Mouse (Mus musculus): ENCODE results near the gene Il1rl2. TPM values are rescaled to one million over a fixed set of nuclear protein-coding genes. Genes with fewer than 3 reads are reported as not detected.
A peak's percentile ranks its signal among the peaks of the same experiment; 100 is the strongest.

Gene Il1rl2
- total RNA-seq, 2 experiments from 2014 or later: 0.68 to 1.3 TPM

DNA sequence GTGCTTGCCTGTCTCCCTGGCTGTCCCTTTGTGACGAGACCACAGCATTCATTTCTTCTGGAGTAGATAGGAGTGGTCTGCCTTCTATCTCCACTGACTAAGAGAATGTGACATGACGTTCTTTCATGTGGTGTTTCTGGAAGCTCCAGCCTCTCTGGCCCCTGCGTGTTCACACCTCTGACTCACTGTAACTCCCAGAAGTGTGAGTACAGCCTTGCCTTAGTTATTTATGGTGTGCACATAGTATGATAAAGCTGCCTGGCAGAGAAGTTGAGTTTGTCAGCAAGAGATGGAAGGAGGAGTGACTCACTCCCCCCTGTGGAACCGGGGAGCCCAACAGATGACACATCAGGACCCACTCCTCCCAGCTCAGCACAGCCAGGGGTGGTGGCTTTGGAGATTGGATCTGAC lies 34.4 kb downstream of the Il1rl2 start:
- H3K27ac ChIP-seq: no peak overlapping the region
- peak; percentile 35 to 47 for DNase-seq (ENCODE audit: extremely low spot score in 1 of 2, low spot score in 2 of 2)
- no peak for TF ChIP-seq CTCF (IDR thresholded peaks at IDR 0.05)

DNA sequence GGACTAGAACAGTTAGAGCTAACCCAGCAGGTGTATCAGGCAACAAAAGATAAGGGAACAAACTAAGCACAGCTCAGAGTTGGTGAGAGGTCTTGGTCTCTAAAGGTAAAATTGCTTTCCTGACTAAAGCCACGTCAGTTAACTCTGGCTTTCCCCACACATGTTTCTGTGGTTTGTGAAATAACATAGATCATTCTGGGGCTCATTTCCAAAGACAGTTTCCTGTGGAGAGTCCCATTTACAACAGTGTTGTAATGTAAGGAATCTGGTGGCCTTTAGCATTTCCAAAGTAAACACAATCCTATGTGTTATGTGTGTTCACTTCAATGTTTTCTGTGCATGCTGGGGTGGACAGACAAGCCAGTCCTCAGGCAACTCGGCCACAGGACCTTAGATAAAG lies 35.3 kb downstream of the Il1rl2 start:
- intact Hi-C loops (cut with DNase I): loop anchor here (2.0 to 5.0 kb wide), 2 partner anchors 123 to 227 kb away; no protein-coding TSS in a partner anchor
- TF ChIP-seq CTCF (IDR thresholded peaks at IDR 0.05): no peak

More for the DNA sequence above, 34.4 kb downstream of the Il1rl2 start:
- no peak overlapping the region for H3K4me3 ChIP-seq
- intact Hi-C loops (cut with DNase I): loop anchor here (2.0 to 5.0 kb wide), 2 partner anchors 122 to 226 kb away; no protein-coding TSS in a partner anchor

GRCm38 (mm10) chr1:40360969-40361368 lies 36.6 kb downstream of the Il1rl2 start:
- Histone ChIP-seq H3K4me3 (no peak overlapping the region), H3K27ac (no peak overlapping the region)
- intact Hi-C loops (cut with DNase I): no loop called here
- DNase-seq (ENCODE audit: extremely low spot score in 1 of 2, low spot score in 2 of 2): no peak
- no peak for TF ChIP-seq CTCF (IDR thresholded peaks at IDR 0.05)

More for the DNA sequence above, 35.3 kb downstream of the Il1rl2 start:
- no peak for DNase-seq (ENCODE audit: extremely low spot score in 1 of 2, low spot score in 2 of 2)
- Histone ChIP-seq H3K4me3 (no peak overlapping the region), H3K27ac (no peak overlapping the region)

DNA sequence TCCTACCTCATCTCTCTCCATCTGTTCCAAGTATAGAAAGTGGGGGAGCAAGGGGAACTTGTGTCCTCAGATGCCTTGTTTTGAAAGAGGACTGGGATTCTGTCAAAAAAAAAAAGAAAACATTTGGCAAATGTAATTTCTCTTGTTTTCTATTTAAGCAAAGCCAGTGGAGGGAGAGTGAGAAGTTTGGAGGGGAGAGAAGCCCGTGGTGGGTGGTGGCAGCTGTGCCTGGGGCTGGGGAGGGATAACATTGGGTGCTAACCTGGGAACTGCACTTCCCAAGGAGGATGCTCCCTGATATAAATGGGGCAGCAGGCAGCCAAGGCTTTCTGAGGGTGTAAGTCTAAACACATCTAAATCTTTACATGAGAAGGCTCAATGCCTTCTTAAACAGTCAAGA lies 37.2 kb downstream of the Il1rl2 start:
- Histone ChIP-seq H3K27ac (no peak overlapping the region), H3K4me3 (no peak overlapping the region)
- intact Hi-C loops (cut with DNase I): no loop called here
- DNase-seq (ENCODE audit: extremely low spot score in 1 of 2, low spot score in 2 of 2): no peak
- no peak for TF ChIP-seq CTCF (IDR thresholded peaks at IDR 0.05)

DNA sequence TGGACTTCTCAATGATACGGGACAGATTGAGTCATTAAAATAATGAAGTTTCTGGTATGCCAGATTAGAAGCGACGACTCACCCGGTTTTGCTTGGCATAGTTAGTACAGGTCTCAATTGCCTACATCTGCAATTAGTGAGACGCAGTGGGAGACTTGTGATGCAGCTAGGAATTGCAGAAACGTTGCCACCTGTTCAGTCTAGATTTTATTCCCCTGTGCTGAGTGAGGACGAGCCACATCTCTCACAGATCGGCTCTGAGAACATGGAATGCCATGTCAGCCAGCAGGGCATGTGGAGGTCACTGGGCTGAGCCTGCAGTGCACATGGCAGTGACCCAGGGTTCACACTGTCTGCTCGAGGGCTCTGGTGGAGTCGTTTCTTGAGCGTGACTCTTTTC lies 38.4 kb downstream of the Il1rl2 start:
- Histone ChIP-seq H3K4me3 (no peak overlapping the region), H3K27ac (no peak overlapping the region)
- intact Hi-C loops (cut with DNase I): no loop called here
- no peak for DNase-seq (ENCODE audit: extremely low spot score in 1 of 2, low spot score in 2 of 2)
- no peak for TF ChIP-seq CTCF (IDR thresholded peaks at IDR 0.05)

- H3K27ac ChIP-seq: no peak overlapping the region
- no peak for TF ChIP-seq CTCF (IDR thresholded peaks at IDR 0.05)
- no peak overlapping the region for H3K4me3 ChIP-seq
- intact Hi-C loops (cut with DNase I): loop anchor here (10.0 kb wide), 1 partner anchor 688 kb away; no protein-coding TSS in a partner anchor
- DNase-seq (ENCODE audit: extremely low spot score in 1 of 2, low spot score in 2 of 2): no peak
Observed at GRCm38 (mm10) chr1:40372951-40373350, 48.5 kb downstream of the Il1rl2 start.

- no peak for TF ChIP-seq CTCF (IDR thresholded peaks at IDR 0.05)
- DNase-seq (ENCODE audit: extremely low spot score in 1 of 2, low spot score in 2 of 2): no peak
- Histone ChIP-seq H3K27ac (no peak overlapping the region), H3K4me3 (no peak overlapping the region)
- intact Hi-C loops (cut with DNase I): loop anchor here (5.0 to 10.0 kb wide), 3 partner anchors 353 to 690 kb away; no protein-coding TSS in a partner anchor
Observed at GRCm38 (mm10) chr1:40375148-40375547, 50.7 kb downstream of the Il1rl2 start.

GRCm38 (mm10) chr1:40376745-40377144 lies 52.3 kb downstream of the Il1rl2 start:
- TF ChIP-seq CTCF (IDR thresholded peaks at IDR 0.05): no peak
- no peak for DNase-seq (ENCODE audit: extremely low spot score in 1 of 2, low spot score in 2 of 2)

DNA sequence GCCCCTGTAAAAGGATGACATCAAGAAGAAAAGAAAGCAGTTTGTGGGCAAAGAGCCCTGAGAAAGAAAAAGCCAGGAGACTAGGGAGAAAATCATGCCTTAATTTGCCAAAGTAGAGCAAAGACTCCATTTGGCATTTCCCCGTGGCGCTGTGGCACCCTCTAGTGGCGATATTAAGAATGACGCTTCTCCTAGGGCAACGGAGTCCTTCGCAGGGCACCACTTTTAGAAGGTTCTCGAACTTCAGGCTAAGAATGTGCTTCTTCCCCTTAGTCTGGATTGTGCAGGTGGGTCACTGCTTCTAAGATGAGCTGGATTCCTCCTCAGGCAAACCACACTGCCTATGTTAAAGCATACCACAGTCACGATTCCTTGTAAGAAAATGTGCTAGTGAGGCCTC lies 54.4 kb downstream of the Il1rl2 start:
- TF ChIP-seq CTCF (IDR thresholded peaks at IDR 0.05): peak; percentile 96
- H3K27ac ChIP-seq: no peak overlapping the region
- intact Hi-C loops (cut with DNase I): loop anchor here (1.0 to 10.0 kb wide), 4 partner anchors 262 to 694 kb away; no protein-coding TSS in a partner anchor
- H3K4me3 ChIP-seq: no peak overlapping the region
- peak; percentile 59 to 75 for DNase-seq (ENCODE audit: extremely low spot score in 1 of 2, low spot score in 2 of 2)

More at GRCm38 (mm10) chr1:40376745-40377144, 52.3 kb downstream of the Il1rl2 start:
- intact Hi-C loops (cut with DNase I): loop anchor here (5.0 to 10.0 kb wide), 3 partner anchors 354 to 692 kb away; no protein-coding TSS in a partner anchor
- no peak overlapping the region for H3K4me3 ChIP-seq
- H3K27ac ChIP-seq: no peak overlapping the region

- Histone ChIP-seq H3K4me3 (no peak overlapping the region), H3K27ac (no peak overlapping the region)
- intact Hi-C loops (cut with DNase I): loop anchor here (1.0 kb wide), 1 partner anchor 164 kb away; no protein-coding TSS in a partner anchor
- TF ChIP-seq CTCF (IDR thresholded peaks at IDR 0.05): peak; percentile 77
- DNase-seq (ENCODE audit: extremely low spot score in 1 of 2, low spot score in 2 of 2): peak; percentile 68 to 72
Observed at GRCm38 (mm10) chr1:40380111-40380510, 55.7 kb downstream of the Il1rl2 start.

- Histone ChIP-seq H3K4me3 (no peak overlapping the region), H3K27ac (no peak overlapping the region)
- DNase-seq (ENCODE audit: extremely low spot score in 1 of 2, low spot score in 2 of 2): no peak
- intact Hi-C loops (cut with DNase I): loop anchor here (1.0 kb wide), 2 partner anchors 163 to 276 kb away; no protein-coding TSS in a partner anchor
- no peak for TF ChIP-seq CTCF (IDR thresholded peaks at IDR 0.05)
Observed at GRCm38 (mm10) chr1:40380990-40381389, 56.6 kb downstream of the Il1rl2 start.

- TF ChIP-seq CTCF (IDR thresholded peaks at IDR 0.05): no peak
- intact Hi-C loops (cut with DNase I): no loop called here
- Histone ChIP-seq H3K27ac (no peak overlapping the region), H3K4me3 (no peak overlapping the region)
- DNase-seq (ENCODE audit: extremely low spot score in 1 of 2, low spot score in 2 of 2): no peak
Observed at GRCm38 (mm10) chr1:40382841-40383240, 58.4 kb downstream of the Il1rl2 start.
